Mouse (Mus musculus): Measurements from ENCODE around the gene Zc2hc1c. TPM values are rescaled to one million over a fixed set of nuclear protein-coding genes. Genes with fewer than 3 reads are reported as not detected.

Zc2hc1c gene
- polyA plus RNA-seq, 1 experiment: not detected

- H3K4me3 ChIP-seq (ENCODE audit: insufficient read depth, low read depth, low read length): no peak overlapping the region
- no peak overlapping the region for H3K27ac ChIP-seq (replicated peaks; ENCODE audit: low read depth, low read length)
- H3K4me1 ChIP-seq (ENCODE audit: control insufficient read depth, insufficient read depth, insufficient read length, low read length): peaks cover 8% of the 10 kb centered on the region; the same call in 1 of the 2 replicates
Measured at GRCm38 (mm10) chr12:85292906-85293305, 4.5 kb downstream of the Zc2hc1c start.

GRCm38 (mm10) chr12:85295506-85295905, 7.1 kb downstream of the Zc2hc1c start:
- H3K27ac ChIP-seq (replicated peaks; ENCODE audit: low read depth, low read length): no peak overlapping the region
- H3K4me3 ChIP-seq (ENCODE audit: insufficient read depth, low read depth, low read length): no peak overlapping the region
- peaks cover 2% of the 10 kb centered on the region; the same call in 1 of the 2 replicates for H3K4me1 ChIP-seq (ENCODE audit: control insufficient read depth, insufficient read depth, insufficient read length, low read length)

GRCm38 (mm10) chr12:85296915-85297314, 8.5 kb downstream of the Zc2hc1c start:
- Histone ChIP-seq H3K4me3 (ENCODE audit: insufficient read depth, low read depth, low read length) (no peak overlapping the region), H3K27ac (replicated peaks; ENCODE audit: low read depth, low read length) (no peak overlapping the region), H3K4me1 (ENCODE audit: control insufficient read depth, insufficient read depth, insufficient read length, low read length) (peaks cover 2% of the 10 kb centered on the region; the same call in 1 of the 2 replicates)

GRCm38 (mm10) chr12:85297345-85297997, 9.1 kb downstream of the Zc2hc1c start:
- H3K4me3 ChIP-seq (ENCODE audit: insufficient read depth, low read depth, low read length): no peak overlapping the region
- H3K27ac ChIP-seq (replicated peaks; ENCODE audit: low read depth, low read length): no peak overlapping the region
- H3K4me1 ChIP-seq (ENCODE audit: control insufficient read depth, insufficient read depth, insufficient read length, low read length): peaks cover under 1% of the 10 kb centered on the region; the same call in 1 of the 2 replicates

- no peak overlapping the region for H3K27ac ChIP-seq (replicated peaks; ENCODE audit: low read depth, low read length)
Measured at GRCm38 (mm10) chr12:85298127-85298834, 9.9 kb downstream of the Zc2hc1c start.

GRCm38 (mm10) chr12:85298835-85299180, 10.4 kb downstream of the Zc2hc1c start:
- no peaks in the 10 kb centered on the region for H3K4me1 ChIP-seq (ENCODE audit: control insufficient read depth, insufficient read depth, insufficient read length, low read length)
- no peak overlapping the region for H3K4me3 ChIP-seq (ENCODE audit: insufficient read depth, low read depth, low read length)
- no peak overlapping the region for H3K27ac ChIP-seq (replicated peaks; ENCODE audit: low read depth, low read length)

More at GRCm38 (mm10) chr12:85298127-85298834, 9.9 kb downstream of the Zc2hc1c start:
- H3K4me3 ChIP-seq (ENCODE audit: insufficient read depth, low read depth, low read length): no peak overlapping the region
- H3K4me1 ChIP-seq (ENCODE audit: control insufficient read depth, insufficient read depth, insufficient read length, low read length): no peaks in the 10 kb centered on the region

GRCm38 (mm10) chr12:85303256-85303655, 14.9 kb downstream of the Zc2hc1c start:
- no peaks in the 10 kb centered on the region; the same call in 1 of the 2 replicates for H3K4me1 ChIP-seq (ENCODE audit: control insufficient read depth, insufficient read depth, insufficient read length, low read length)
- H3K27ac ChIP-seq (replicated peaks; ENCODE audit: low read depth, low read length): no peak overlapping the region
- H3K4me3 ChIP-seq (ENCODE audit: insufficient read depth, low read depth, low read length): no peak overlapping the region

- Histone ChIP-seq H3K4me3 (ENCODE audit: insufficient read depth, low read depth, low read length) (no peak overlapping the region), H3K27ac (replicated peaks; ENCODE audit: low read depth, low read length) (no peak overlapping the region), H3K4me1 (ENCODE audit: control insufficient read depth, insufficient read depth, insufficient read length, low read length) (no peaks in the 10 kb centered on the region; the same call in 1 of the 2 replicates)
Measured at GRCm38 (mm10) chr12:85304725-85305124, 16.3 kb downstream of the Zc2hc1c start.

- 0 out of 2 replicates have a peak overlapping the region, but pooled peaks have one; percentile 19 for H3K4me3 ChIP-seq (ENCODE audit: insufficient read depth, low read depth, low read length)
- no peak overlapping the region for H3K27ac ChIP-seq (replicated peaks; ENCODE audit: low read depth, low read length)
- H3K4me1 ChIP-seq (ENCODE audit: control insufficient read depth, insufficient read depth, insufficient read length, low read length): no peaks in the 10 kb centered on the region; the same call in 1 of the 2 replicates
Measured at GRCm38 (mm10) chr12:85305247-85305892, 17.0 kb downstream of the Zc2hc1c start.

- Histone ChIP-seq H3K27ac (replicated peaks; ENCODE audit: low read depth, low read length) (no peak overlapping the region), H3K4me3 (ENCODE audit: insufficient read depth, low read depth, low read length) (no peak overlapping the region), H3K4me1 (ENCODE audit: control insufficient read depth, insufficient read depth, insufficient read length, low read length) (no peaks in the 10 kb centered on the region; the same call in 1 of the 2 replicates)
Measured at GRCm38 (mm10) chr12:85308651-85309050, 20.3 kb downstream of the Zc2hc1c start.

- Histone ChIP-seq H3K27ac (replicated peaks; ENCODE audit: low read depth, low read length) (no peak overlapping the region), H3K4me3 (ENCODE audit: insufficient read depth, low read depth, low read length) (no peak overlapping the region), H3K4me1 (ENCODE audit: control insufficient read depth, insufficient read depth, insufficient read length, low read length) (no peaks in the 10 kb centered on the region)
Measured at GRCm38 (mm10) chr12:85330153-85330552, 41.8 kb downstream of the Zc2hc1c start.

GRCm38 (mm10) chr12:85337567-85338311, 49.3 kb downstream of the Zc2hc1c start:
- no peak overlapping the region for H3K27ac ChIP-seq (replicated peaks; ENCODE audit: low read depth, low read length)
- no peak overlapping the region; the same call in 1 of the 2 replicates for H3K4me3 ChIP-seq (ENCODE audit: insufficient read depth, low read depth, low read length)
- H3K4me1 ChIP-seq (ENCODE audit: control insufficient read depth, insufficient read depth, insufficient read length, low read length): peaks cover 2% of the 10 kb centered on the region; the same call in 1 of the 2 replicates

GRCm38 (mm10) chr12:85338815-85339214, 50.4 kb downstream of the Zc2hc1c start:
- peak overlapping the region; percentile 75 for H3K27ac ChIP-seq (replicated peaks; ENCODE audit: low read depth, low read length)
- H3K4me1 ChIP-seq (ENCODE audit: control insufficient read depth, insufficient read depth, insufficient read length, low read length): peaks cover 2% of the 10 kb centered on the region; the same call in 1 of the 2 replicates

GRCm38 (mm10) chr12:85339243-85339729, 50.9 kb downstream of the Zc2hc1c start, which contains the start of gene Nek9:
TSS of gene Nek9 (minus strand) at chr12:85339362.
- H3K27ac ChIP-seq (replicated peaks; ENCODE audit: low read depth, low read length): peak within 1 kb of the TSS; percentile 77
- H3K4me1 ChIP-seq (ENCODE audit: control insufficient read depth, insufficient read depth, insufficient read length, low read length): peaks cover 2% of the 10 kb centered on the region; the same call in 1 of the 2 replicates
- H3K4me3 ChIP-seq (ENCODE audit: insufficient read depth, low read depth, low read length): peak within 1 kb of the TSS; percentile 76

More at GRCm38 (mm10) chr12:85338815-85339214, 50.4 kb downstream of the Zc2hc1c start:
- H3K4me3 ChIP-seq (ENCODE audit: insufficient read depth, low read depth, low read length): peak overlapping the region; percentile 76

Measured in brown adipose tissue, adult 24 weeks (tissue).